Mouse (Mus musculus) embryonic stem cell, embryonic (primary cell): Measurements from ENCODE around the gene Polr3h.

Source experiments
- CTCF ChIA-PET, 4 experiments: fragments of 300-600 bp in 2 of 4; fragments of 350-600 bp in 2 of 4; sonication (Branson Sonifier 250); formaldehyde crosslinking; loops; one replicate each; lab custom pipeline; 2022; ENCODE audit warnings: inconsistent platforms in 2 of 4; lab: Charles Lee
- POLR2A ChIA-PET, 4 experiments: fragments of 300-600 bp in 2 of 4; fragments of 350-600 bp in 2 of 4; sonication (Branson Sonifier 250); formaldehyde crosslinking; loops; one replicate each; lab custom pipeline; 2022; ENCODE audit warnings: antibody characterized with exemption in 4 of 4, inconsistent platforms in 1 of 4; lab: Charles Lee

Gene Polr3h

GRCm38 (mm10) chr15:81840306-81840705, 85.7 kb downstream of the Polr3h start:
- ChIA-PET CTCF (interaction anchor here (0.5 to 2.7 kb wide), 7 partner anchors 8 to 1776 kb away, joined by 3 to 21 read pairs (median 6); no protein-coding TSS in a partner anchor), POLR2A (interaction anchor here in 3 of 4 experiments (0.6 to 6.3 kb wide), 19 partner anchors 8 to 176 kb away, joined by 3 to 55 read pairs (median 4); partner anchors contain the start of genes Tob2 (in 2 of the 3), Aco2 (in 1 of the 3) and Phf5a (in 1 of the 3))

GRCm38 (mm10) chr15:81839634-81840033, 86.4 kb downstream of the Polr3h start:
- POLR2A ChIA-PET = interaction anchor here in 3 of 4 experiments (0.6 to 6.3 kb wide), 28 partner anchors 8 to 176 kb away, joined by 3 to 55 read pairs (median 4); partner anchors contain the start of genes Tob2 (in 2 of the 3), Aco2 (in 1 of the 3), Phf5a (in 1 of the 3) and Polr3h (in 1 of the 3)
- CTCF ChIA-PET = interaction anchor here (0.8 to 2.7 kb wide), 9 partner anchors 8 to 65 kb away, joined by 3 to 21 read pairs (median 4); no protein-coding TSS in a partner anchor

DNA sequence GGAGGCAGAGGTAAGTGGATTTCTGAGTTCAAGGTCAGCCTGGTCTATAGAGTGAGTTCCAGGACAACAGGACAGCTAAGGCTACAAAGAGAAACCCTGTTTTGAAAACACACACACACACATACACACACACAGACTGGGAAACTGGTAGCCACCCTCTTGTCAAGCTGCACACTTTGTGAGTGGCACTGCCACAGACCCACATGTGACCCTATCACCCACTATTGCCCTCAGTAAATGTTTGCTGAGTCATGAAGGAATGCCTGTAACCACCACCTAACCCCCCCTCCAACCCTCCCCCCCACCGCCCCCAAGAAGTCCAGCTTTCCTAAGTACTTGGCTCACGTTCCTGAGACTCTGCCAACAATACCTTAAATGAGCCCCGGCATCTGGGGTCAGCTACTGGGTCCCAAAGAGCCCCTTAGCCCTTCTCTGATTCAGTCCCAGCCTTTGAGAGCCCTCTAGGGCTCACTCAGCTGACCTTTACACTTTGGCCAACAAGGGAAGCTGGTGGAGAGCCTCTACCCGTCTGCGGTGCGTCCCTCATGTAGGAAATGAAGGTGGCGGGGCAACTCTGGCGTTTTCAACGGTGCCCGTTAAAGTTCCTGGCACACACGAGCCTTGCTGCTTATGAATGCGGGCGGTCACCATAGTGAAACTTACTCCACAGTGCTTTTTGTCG, 87.3 kb downstream of the Polr3h start:
- POLR2A ChIA-PET = interaction anchor here in 3 of 4 experiments (0.6 to 6.3 kb wide), 22 partner anchors 8 to 121 kb away, joined by 3 to 55 read pairs (median 4); partner anchors contain the start of genes Aco2 (in 2 of the 3), Phf5a (in 2 of the 3), Polr3h (in 1 of the 3) and Tef (in 1 of the 3)
- CTCF ChIA-PET = interaction anchor here (0.6 to 2.7 kb wide), 8 partner anchors 7 to 1555 kb away, joined by 3 to 21 read pairs (median 5); no protein-coding TSS in a partner anchor
